In the genomic region with DNA sequence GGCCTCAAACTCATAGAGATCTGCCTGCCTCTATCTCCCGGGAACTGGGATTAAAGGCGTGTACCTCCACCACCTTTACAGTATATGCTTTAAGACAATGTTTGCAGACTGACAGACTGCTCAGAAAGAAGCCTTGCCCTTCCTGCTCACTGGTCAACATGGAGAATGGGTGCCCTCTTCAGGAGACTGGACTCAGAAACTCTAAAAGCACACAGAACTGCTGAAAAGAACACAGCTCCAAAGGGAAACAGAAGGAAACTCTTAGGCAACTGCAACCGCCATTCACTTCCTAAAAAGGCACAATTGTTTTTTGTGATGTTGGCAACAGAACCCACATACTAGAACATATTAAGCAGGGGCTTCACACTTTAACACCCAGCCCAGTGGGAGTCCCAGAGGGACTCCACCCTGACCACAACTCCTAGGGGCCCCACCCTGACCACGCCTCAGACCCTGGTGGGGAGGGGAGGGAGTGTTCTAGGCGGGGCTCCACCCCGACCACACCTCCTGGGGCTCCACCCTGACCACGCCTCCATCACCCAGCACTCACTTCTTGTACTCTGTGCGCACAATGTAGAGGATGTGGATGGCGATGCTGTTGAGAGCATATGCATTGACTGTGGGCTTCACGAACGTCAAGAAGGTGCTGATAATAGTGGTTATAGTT, we compare ENCODE assay signal across 8 mouse cellular contexts. TPM values are rescaled to one million over a fixed set of nuclear protein-coding genes. Genes with fewer than 3 reads are reported as not detected.
A peak's percentile ranks its signal among the peaks of the same experiment; 100 is the strongest.
DNase-seq lines count a peak whose midpoint lies in the region; ATAC-seq and TF ChIP-seq lines count a peak whose summit lies in the region.
"Had no signal": no experiment of that assay in that cellular context is flagged by ENCODE, and none has a peak within 500 bp of the region (broad histone marks: within the 10 kb centered on the region; RNA-seq: fewer than 3 reads in every experiment).

No protein-coding gene starts in this region.

- no peaks in the 10 kb centered on the region for H3K36me3 ChIP-seq in CH12.LX (replicated peaks in 1 of 2; ENCODE audit: control insufficient read depth in 1 of 2, insufficient read depth in 1 of 2, low read length in 1 of 2)
- H3K36me3 ChIP-seq in heart, postnatal 0 days (replicated peaks; ENCODE audit: control insufficient read depth, insufficient read depth, low read length) = no peaks in the 10 kb centered on the region
- H3K36me3 ChIP-seq in midbrain, embryonic 10.5 days = no peaks in the 10 kb centered on the region
- H3K36me3 ChIP-seq: heart, embryonic 15.5 days had no signal

- no peak overlapping the region for H3K27ac ChIP-seq in CH12.LX (ENCODE audit: insufficient read depth, low read depth)
- H3K27ac ChIP-seq in heart, postnatal 0 days (ENCODE audit: low read depth) = no peak overlapping the region
- no peak overlapping the region for H3K27ac ChIP-seq in midbrain, embryonic 10.5 days (replicated peaks)
- H3K27ac ChIP-seq: heart, embryonic 15.5 days had no signal

- TF ChIP-seq CTCF in CH12.LX (conservative IDR thresholded peaks at IDR 0.05 in 1 of 2, IDR thresholded peaks at IDR 0.05 in 1 of 2; ENCODE audit: low read depth in 2 of 2, low read length in 2 of 2) = peak in 1 of 2 experiments; percentile 55; a peak in 2 of 4 replicates
- peak; percentile 13; the same call in 1 of the 2 replicates for TF ChIP-seq CTCF in heart, postnatal 0 days (IDR thresholded peaks at IDR 0.05; ENCODE audit: low read depth)

- H3K9ac ChIP-seq in CH12.LX (ENCODE audit: insufficient read depth, low read depth) = no peak overlapping the region
- H3K9ac ChIP-seq in heart, postnatal 0 days (replicated peaks; ENCODE audit: low read depth, low read length) = no peak overlapping the region
- H3K9ac ChIP-seq: heart, embryonic 15.5 days had no signal

- dilution Hi-C loops in CH12.LX (cut with MboI; ENCODE audit: extremely low pct_ligation_motif_present, extremely low pct_unique_long_range_greater_than_20kb, low sequenced_read_pairs) = no loop called here

- peaks cover 7 to 13% of the 10 kb centered on the region in 2 experiments for H3K4me1 ChIP-seq in CH12.LX (ENCODE audit: control insufficient read depth in 1 of 2, insufficient read depth in 2 of 2)
- H3K4me1 ChIP-seq in heart, postnatal 0 days (ENCODE audit: control insufficient read depth, insufficient read depth) = no peaks in the 10 kb centered on the region
- no peaks in the 10 kb centered on the region for H3K4me1 ChIP-seq in midbrain, embryonic 10.5 days
- H3K4me1 ChIP-seq: heart, embryonic 15.5 days had no signal

- 8% methylated on average over 11 of the region's 11 CpGs for WGBS in heart, postnatal 0 days
- 32% methylated on average over 11 of the region's 11 CpGs for whole genome bisulfite sequencing in midbrain, embryonic 10.5 days

- peak; percentile 76 for DNase-seq in A20 (ENCODE audit: low read depth, low spot score)
- DNase-seq in CH12.LX (ENCODE audit: extremely low read depth) = peak; percentile 68
- DNase-seq in heart, postnatal 0 days (ENCODE audit: low spot score) = peak; percentile 6
- DNase-seq in layer of hippocampus, adult 18-20 months (ENCODE audit: low spot score in 2 of 2) = no peak
- DNase-seq in midbrain, embryonic 10.5 days (ENCODE audit: low spot score) = no peak

- in situ Hi-C loops in CH12.LX (cut with MboI; ENCODE audit: low pct_ligation_motif_present, low pct_unique_long_range_greater_than_20kb, low sequenced_read_pairs) = no loop called here

- no peak for TF ChIP-seq EP300 in CH12.LX (IDR thresholded peaks at IDR 0.05; ENCODE audit: low read length)
- TF ChIP-seq EP300 in heart, postnatal 0 days (IDR thresholded peaks at IDR 0.05; ENCODE audit: low read depth) = no peak

- 0 out of 2 replicates have a peak, but pooled peaks have one; percentile 30 for ATAC-seq in heart, postnatal 0 days (ENCODE audit: insufficient read depth, low read depth)
- ATAC-seq in megakaryocyte, adult 5-6 weeks (ENCODE audit: poor library complexity, severe bottlenecking) = peak; percentile 98
- ATAC-seq in cerebellum, adult (ENCODE audit: insufficient number of reproducible peaks, low FRiP score, low TSS enrichment) = no peak

- no peak overlapping the region for H3K4me3 ChIP-seq in CH12.LX (replicated peaks in 1 of 3; ENCODE audit: low read depth in 2 of 3, low read length in 2 of 3, poor library complexity in 1 of 3)
- no peak overlapping the region for H3K4me3 ChIP-seq in heart, postnatal 0 days (ENCODE audit: low read depth, low read length)
- no peak overlapping the region for H3K4me3 ChIP-seq in midbrain, embryonic 10.5 days
- H3K4me3 ChIP-seq: heart, embryonic 15.5 days had no signal

- no peaks in the 10 kb centered on the region for H3K79me2 ChIP-seq in CH12.LX (replicated peaks; ENCODE audit: control insufficient read depth, extremely low read depth, insufficient read depth, poor library complexity, severe bottlenecking)

- TF ChIP-seq RAD21 in CH12.LX (IDR thresholded peaks at IDR 0.05; ENCODE audit: low read depth, low read length) = peak; percentile 52

- TF ChIP-seq POLR2A in CH12.LX (IDR thresholded peaks at IDR 0.05; ENCODE audit: low read depth, low read length) = no peak

- peaks cover 29% of the 10 kb centered on the region for H3K27me3 ChIP-seq in CH12.LX (replicated peaks)
- H3K27me3 ChIP-seq in heart, postnatal 0 days (ENCODE audit: control insufficient read depth, insufficient read depth, low read length) = no peaks in the 10 kb centered on the region
- no peaks in the 10 kb centered on the region for H3K27me3 ChIP-seq in midbrain, embryonic 10.5 days (ENCODE audit: low read depth, poor library complexity, severe bottlenecking)

- H3K9me3 ChIP-seq in CH12.LX (replicated peaks; ENCODE audit: low read length) = peaks cover 4% of the 10 kb centered on the region
- no peaks in the 10 kb centered on the region for H3K9me3 ChIP-seq in heart, postnatal 0 days (replicated peaks; ENCODE audit: control insufficient read depth, low read length)
- H3K9me3 ChIP-seq in midbrain, embryonic 10.5 days (replicated peaks) = no peaks in the 10 kb centered on the region
- H3K9me3 ChIP-seq: heart, embryonic 15.5 days had no signal

- peak overlapping the region; percentile 72 for H3K4me2 ChIP-seq in CH12.LX (ENCODE audit: insufficient read depth, low read depth, poor library complexity, severe bottlenecking)
- H3K4me2 ChIP-seq in heart, postnatal 0 days (ENCODE audit: low read depth, low read length) = no peak overlapping the region
- H3K4me2 ChIP-seq: heart, embryonic 15.5 days had no signal

RNA-seq across cellular contexts. Expression of gene Mllt1, which starts 22.7 kb away (rescaled TPM):
- total RNA-seq in CH12.LX (2012; rRNA removed) = 20.3 and 24.4 TPM in 2 replicates
- total RNA-seq in CH12.LX (2014; rRNA removed) = 15.9 and 17.1 TPM in 2 replicates
- polyA plus RNA-seq in CH12.LX (2012; ENCODE audit: insufficient read length, low read depth) = 39.7 and 40.4 TPM in 2 replicates
- 29.8 and 48.5 TPM in 2 replicates for total RNA-seq in heart, postnatal 0 days (2014; rRNA removed; ENCODE audit: low replicate concordance)
- 14.4 and 15.3 TPM in 2 replicates for polyA plus RNA-seq in heart, postnatal 0 days (2015; fragmentation: Nextera tagmentation; extraction: Ambion mirVana)
- total RNA-seq in megakaryocyte, adult 5-6 weeks (2015) = 10.6 and 11.0 TPM in 2 replicates
- total RNA-seq in megakaryocyte, adult 5-6 weeks (2017) = 11.2 and 15.1 TPM in 2 replicates
- 10 to 100 TPM; 96.2 to 98.2 TPM for total RNA-seq in layer of hippocampus, adult 18-20 months (2021)
- polyA plus RNA-seq in midbrain, embryonic 10.5 days (2016; fragmentation: Nextera tagmentation; extraction: Ambion mirVana) = 67.7 and 77.8 TPM in 2 replicates

RNA-seq across cellular contexts. Expression of gene Acer1, which starts 24.0 kb away (rescaled TPM):
- not detected in 2 replicates for total RNA-seq in CH12.LX (2012; rRNA removed)
- not detected in 2 replicates for total RNA-seq in CH12.LX (2014; rRNA removed)
- polyA plus RNA-seq in CH12.LX (2012; ENCODE audit: insufficient read length, low read depth) = not detected in 2 replicates
- not detected in 2 replicates for total RNA-seq in heart, postnatal 0 days (2014; rRNA removed; ENCODE audit: low replicate concordance)
- polyA plus RNA-seq in heart, postnatal 0 days (2015; fragmentation: Nextera tagmentation; extraction: Ambion mirVana) = 0.05 TPM in 1 of 2 replicates, not detected in the other
- not detected in 2 replicates for total RNA-seq in megakaryocyte, adult 5-6 weeks (2015)
- 0.04 TPM in 1 of 2 replicates, not detected in the other for total RNA-seq in megakaryocyte, adult 5-6 weeks (2017)
- total RNA-seq in layer of hippocampus, adult 18-20 months (2021) = not detected
- not detected in 2 replicates for polyA plus RNA-seq in midbrain, embryonic 10.5 days (2016; fragmentation: Nextera tagmentation; extraction: Ambion mirVana)

RNA-seq across cellular contexts. Expression of gene Clpp, which starts 32.2 kb away (rescaled TPM):
- total RNA-seq in CH12.LX (2012; rRNA removed) (166 and 169 TPM in 2 replicates), CH12.LX (2014; rRNA removed) (114 and 120 TPM in 2 replicates)
- 115 and 117 TPM in 2 replicates for polyA plus RNA-seq in CH12.LX (2012; ENCODE audit: insufficient read length, low read depth)
- 116 and 186 TPM in 2 replicates for total RNA-seq in heart, postnatal 0 days (2014; rRNA removed; ENCODE audit: low replicate concordance)
- polyA plus RNA-seq in heart, postnatal 0 days (2015; fragmentation: Nextera tagmentation; extraction: Ambion mirVana) = 119 and 124 TPM in 2 replicates
- total RNA-seq in megakaryocyte, adult 5-6 weeks (2015) = 19.1 and 20.0 TPM in 2 replicates
- 25.1 and 27.3 TPM in 2 replicates for total RNA-seq in megakaryocyte, adult 5-6 weeks (2017)
- 10 to 100 TPM; 68.6 to 75.6 TPM for total RNA-seq in layer of hippocampus, adult 18-20 months (2021)
- polyA plus RNA-seq in midbrain, embryonic 10.5 days (2016; fragmentation: Nextera tagmentation; extraction: Ambion mirVana) = 173 and 174 TPM in 2 replicates

RNA-seq across cellular contexts. Expression of gene Alkbh7, which starts 39.2 kb away (rescaled TPM):
- total RNA-seq in CH12.LX (2012; rRNA removed) (40.0 and 51.8 TPM in 2 replicates), CH12.LX (2014; rRNA removed) (32.6 and 35.4 TPM in 2 replicates)
- polyA plus RNA-seq in CH12.LX (2012; ENCODE audit: insufficient read length, low read depth) = 21.2 and 21.8 TPM in 2 replicates
- total RNA-seq in heart, postnatal 0 days (2014; rRNA removed; ENCODE audit: low replicate concordance) = 85.1 and 96.2 TPM in 2 replicates
- polyA plus RNA-seq in heart, postnatal 0 days (2015; fragmentation: Nextera tagmentation; extraction: Ambion mirVana) = 83.8 and 89.1 TPM in 2 replicates
- 13.0 and 14.0 TPM in 2 replicates for total RNA-seq in megakaryocyte, adult 5-6 weeks (2015)
- total RNA-seq in megakaryocyte, adult 5-6 weeks (2017) = 7.6 and 12.8 TPM in 2 replicates
- 10 to 100 TPM; 25.8 to 27.6 TPM for total RNA-seq in layer of hippocampus, adult 18-20 months (2021)
- polyA plus RNA-seq in midbrain, embryonic 10.5 days (2016; fragmentation: Nextera tagmentation; extraction: Ambion mirVana) = 40.2 and 41.3 TPM in 2 replicates

RNA-seq across cellular contexts. Expression of gene Pspn, which starts 41.9 kb away (rescaled TPM):
- 0.34 TPM in 1 of 2 replicates, not detected in the other for total RNA-seq in CH12.LX (2012; rRNA removed)
- not detected in 2 replicates for total RNA-seq in CH12.LX (2014; rRNA removed)
- 0.69 TPM in 1 of 2 replicates, not detected in the other for polyA plus RNA-seq in CH12.LX (2012; ENCODE audit: insufficient read length, low read depth)
- not detected in 2 replicates for total RNA-seq in heart, postnatal 0 days (2014; rRNA removed; ENCODE audit: low replicate concordance)
- 0.27 TPM in 2 replicates for polyA plus RNA-seq in heart, postnatal 0 days (2015; fragmentation: Nextera tagmentation; extraction: Ambion mirVana)
- total RNA-seq in megakaryocyte, adult 5-6 weeks (2015) = not detected in 2 replicates
- total RNA-seq in megakaryocyte, adult 5-6 weeks (2017) = not detected in 2 replicates
- not detected for total RNA-seq in layer of hippocampus, adult 18-20 months (2021)
- 0.76 and 0.94 TPM in 2 replicates for polyA plus RNA-seq in midbrain, embryonic 10.5 days (2016; fragmentation: Nextera tagmentation; extraction: Ambion mirVana)
- polyA plus RNA-seq: heart, embryonic 15.5 days had no signal

Comparison
In these comparisons a context has a peak if more than half of its experiments do, and no peak if none do; other contexts are left out.
1. DNase-seq: peak in A20 (single experiment), CH12.LX (single experiment) and heart, postnatal 0 days (single experiment); none in layer of hippocampus, adult 18-20 months (0 of 2) and midbrain, embryonic 10.5 days (single experiment).